Mouse (Mus musculus) midbrain, postnatal 0 days (tissue): ENCODE data around the gene Trio. TPM values are rescaled to one million over a fixed set of nuclear protein-coding genes. Genes with fewer than 3 reads are reported as not detected.

ENCODE experiments used
- ATAC-seq: fragments of 200-750 bp; cut with Nextera tagmentation; 2 replicates; pipeline ENCODE4 v1.8.0; 2017; ENCODE audit warnings: moderate number of reproducible peaks, mild to moderate bottlenecking, moderate TSS enrichment, moderate library complexity; ENCODE audit not compliant: low FRiP score
- DNase-seq: peaks from one replicate; pipeline ENCODE4 v3.0.0-alpha.2; 2015; ENCODE audit warnings: low spot score
- H3K27ac ChIP-seq: fragments of 300-500 bp; sonication (generic); 2 replicates; pipeline ENCODE4 v1.5.1; 2014; ENCODE audit warnings: low read depth, mild to moderate bottlenecking, low read length, mixed read lengths
- H3K27me3 ChIP-seq: fragments of 300-500 bp; sonication (generic); 2 replicates; pipeline ENCODE4 v1.6.1; 2014; ENCODE audit warnings: low read length, control low read depth, mixed read lengths; ENCODE audit not compliant: insufficient read depth
- H3K36me3 ChIP-seq: fragments of 300-500 bp; sonication (generic); 2 replicates; pipeline ENCODE4 v1.6.1; 2014; ENCODE audit warnings: low read length, control low read depth, mixed read lengths; ENCODE audit not compliant: insufficient read depth
- H3K4me1 ChIP-seq: fragments of 300-500 bp; sonication (generic); 2 replicates; pipeline ENCODE4 v1.6.1; 2014; ENCODE audit warnings: mild to moderate bottlenecking, control low read depth, antibody characterized with exemption, low read length, mixed read lengths; ENCODE audit not compliant: insufficient read depth
- H3K4me2 ChIP-seq: fragments of 300-500 bp; sonication (generic); 2 replicates; pipeline ENCODE4 v1.6.1; 2014; ENCODE audit warnings: low read depth, mild to moderate bottlenecking, low read length, mixed read lengths; ENCODE audit not compliant: poor library complexity, severe bottlenecking
- H3K4me3 ChIP-seq: fragments of 300-500 bp; sonication (generic); 2 replicates; pipeline ENCODE4 v1.5.1; 2014; ENCODE audit warnings: low read depth, mild to moderate bottlenecking, low read length, moderate library complexity
- H3K9ac ChIP-seq: fragments of 300-500 bp; sonication (generic); replicated peaks from 2 replicates; pipeline ENCODE4 v1.6.1; 2014; ENCODE audit warnings: mild to moderate bottlenecking, low read length, moderate library complexity, mixed read lengths; ENCODE audit not compliant: poor library complexity, severe bottlenecking
- H3K9me3 ChIP-seq: fragments of 300-500 bp; sonication (generic); 2 replicates; pipeline ENCODE4 v1.6.1; 2016; ENCODE audit warnings: low read length, control low read depth
- CTCF ChIP-seq: IDR thresholded peaks from 2 replicates; pipeline ENCODE4 v1.5.1; 2016; ENCODE audit warnings: antibody characterized with exemption, mild to moderate bottlenecking
- WGBS: fragments of 180-500 bp; shearing (Covaris S2); extraction: QIAGEN DNeasy Blood & Tissue Kit; methylation state at CpG from one replicate; pipeline ENCODE4 v1.1.7; 2014; 5-methylcytosine and 5-hydroxymethylcytosine counted together
- polyA plus RNA-seq: library from polyadenylated mRNA; unstranded; fragments of >200 nt; fragmentation: Nextera tagmentation; extraction: Ambion mirVana; gene quantifications from 2 replicates; pipeline ENCODE4 v1.2.1, GENCODE M21; 2015
- total RNA-seq: library from RNA; depleted of rRNA; stranded (reverse); fragments of >200 nt; gene quantifications from 2 replicates; pipeline ENCODE4 v1.2.3, GENCODE M21; 2014

Trio gene
- total and polyA plus RNA-seq, 2 experiments from 2014 or later: 23.3 to 213 TPM

- TF ChIP-seq CTCF: no peak
- Histone ChIP-seq H3K9me3 (no peaks in the 10 kb centered on the region), H3K9ac (no peak overlapping the region), H3K4me1 (no peaks in the 10 kb centered on the region; the same call in 1 of the 2 replicates), H3K4me2 (no peak overlapping the region), H3K4me3 (no peak overlapping the region), H3K27me3 (no peaks in the 10 kb centered on the region), H3K27ac (no peak overlapping the region), H3K36me3 (no peaks in the 10 kb centered on the region)
- 81% methylated on average over 2 of the region's 2 CpGs for WGBS
- DNase-seq (no peak), ATAC-seq (no peak)
Measured at GRCm38 (mm10) chr15:28066468-28066867, 40.8 kb upstream of the Trio start.

- Histone ChIP-seq H3K9ac (no peak overlapping the region), H3K9me3 (no peaks in the 10 kb centered on the region), H3K36me3 (no peaks in the 10 kb centered on the region), H3K4me2 (no peak overlapping the region), H3K4me3 (no peak overlapping the region), H3K27me3 (no peaks in the 10 kb centered on the region), H3K4me1 (no peaks in the 10 kb centered on the region), H3K27ac (no peak overlapping the region)
- TF ChIP-seq CTCF: no peak
- ATAC-seq: no peak
- DNase-seq: no peak
- WGBS: 79% methylated on average over 5 of the region's 5 CpGs
Measured at GRCm38 (mm10) chr15:28065572-28065971, 39.9 kb upstream of the Trio start.

GRCm38 (mm10) chr15:28064733-28065088 lies 39.1 kb upstream of the Trio start:
- H3K4me3 ChIP-seq: no peak overlapping the region
- no peaks in the 10 kb centered on the region for H3K4me1 ChIP-seq
- ATAC-seq (no peak), DNase-seq (no peak)
- H3K27ac ChIP-seq: no peak overlapping the region
- H3K9ac ChIP-seq: no peak overlapping the region
- no peaks in the 10 kb centered on the region for H3K9me3 ChIP-seq
- 20% methylated on average over 1 of the region's 1 CpGs for WGBS
- H3K27me3 ChIP-seq: no peaks in the 10 kb centered on the region
- no peak overlapping the region for H3K4me2 ChIP-seq
- H3K36me3 ChIP-seq: no peaks in the 10 kb centered on the region
- no peak for TF ChIP-seq CTCF

- TF ChIP-seq CTCF: no peak
- Histone ChIP-seq H3K36me3 (no peaks in the 10 kb centered on the region), H3K27ac (no peak overlapping the region), H3K4me1 (no peaks in the 10 kb centered on the region), H3K4me2 (no peak overlapping the region), H3K4me3 (no peak overlapping the region), H3K9me3 (no peaks in the 10 kb centered on the region), H3K27me3 (no peaks in the 10 kb centered on the region), H3K9ac (no peak overlapping the region)
- no peak for DNase-seq
- ATAC-seq: no peak
- 35% methylated on average over 13 of the region's 13 CpGs for WGBS
Measured at GRCm38 (mm10) chr15:28064081-28064732, 38.6 kb upstream of the Trio start.

DNA sequence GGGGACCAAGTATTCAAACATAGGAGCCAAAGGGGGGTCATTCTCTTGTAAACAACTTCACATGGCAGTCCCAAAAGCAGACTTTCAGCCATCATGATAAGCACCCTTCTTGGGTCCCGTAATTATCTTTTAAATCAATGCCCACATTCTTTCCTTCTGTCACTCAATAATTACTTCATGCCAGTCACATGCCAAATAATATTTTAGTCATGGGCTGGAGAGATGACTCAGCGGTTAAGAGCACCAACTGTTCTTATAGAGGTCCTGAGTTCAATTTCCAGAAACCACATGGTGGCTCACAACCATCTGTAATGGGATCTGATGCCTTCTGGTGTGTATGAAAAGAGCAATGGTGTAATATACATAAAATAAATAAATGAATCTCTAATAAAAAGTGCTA lies 37.8 kb upstream of the Trio start:
- Histone ChIP-seq H3K4me1 (no peaks in the 10 kb centered on the region), H3K4me2 (no peak overlapping the region), H3K4me3 (no peak overlapping the region), H3K27me3 (no peaks in the 10 kb centered on the region), H3K36me3 (no peaks in the 10 kb centered on the region), H3K9me3 (no peaks in the 10 kb centered on the region), H3K27ac (no peak overlapping the region), H3K9ac (no peak overlapping the region)
- no peak for TF ChIP-seq CTCF
- ATAC-seq (no peak), DNase-seq (no peak)
- 99% methylated on average over 2 of the region's 2 CpGs for WGBS

GRCm38 (mm10) chr15:28062016-28062415 lies 36.4 kb upstream of the Trio start:
- H3K27me3 ChIP-seq: no peaks in the 10 kb centered on the region
- H3K4me2 ChIP-seq: no peak overlapping the region
- H3K36me3 ChIP-seq: no peaks in the 10 kb centered on the region
- no peak overlapping the region for H3K27ac ChIP-seq
- H3K4me1 ChIP-seq: no peaks in the 10 kb centered on the region
- 96% methylated on average over 3 of the region's 3 CpGs for WGBS
- no peak overlapping the region for H3K4me3 ChIP-seq
- ATAC-seq: no peak
- TF ChIP-seq CTCF: no peak
- no peak overlapping the region for H3K9ac ChIP-seq
- DNase-seq: no peak
- no peaks in the 10 kb centered on the region for H3K9me3 ChIP-seq
